Mouse (Mus musculus) spleen, adult 2 months (tissue): ENCODE data around the gene Cend1.

Experiments used
- CTCF ChIP-seq: fragments of 200-500 bp; IDR thresholded peaks from 2 replicates; pipeline ENCODE4 v1.5.1; 2011; ENCODE audit warnings: mild to moderate bottlenecking, inconsistent platforms; ENCODE audit not compliant: insufficient read depth, insufficient read length, insufficient replicate concordance; ENCODE audit errors: extremely low read depth
- POLR2A ChIP-seq: fragments of 200-500 bp; IDR thresholded peaks from 2 replicates; pipeline ENCODE4 v1.6.1; 2011; ENCODE audit warnings: low read depth, low read length, inconsistent platforms

DNA sequence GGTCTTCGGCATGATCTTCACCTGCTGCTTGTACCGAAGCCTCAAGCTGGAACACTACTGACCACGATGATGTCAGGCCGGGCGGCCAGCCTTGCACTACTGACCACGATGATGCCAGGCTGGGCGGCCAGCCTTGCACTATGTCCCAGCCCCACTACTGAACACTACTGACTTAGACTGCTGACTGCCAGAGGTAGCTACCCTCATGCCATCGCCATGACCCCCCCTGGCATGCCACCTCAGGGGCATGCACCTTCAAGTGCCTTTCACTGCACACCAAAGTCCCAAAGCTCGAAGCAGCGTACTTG lies 41.3 kb upstream of the Cend1 start:
- no peak for TF ChIP-seq CTCF
- TF ChIP-seq POLR2A = no peak
